Mouse (Mus musculus): Measurements from ENCODE around the gene Snw1. TPM values are rescaled to one million over a fixed set of nuclear protein-coding genes. Genes with fewer than 3 reads are reported as not detected.

Snw1 gene
- total and polyA plus RNA-seq, 2 experiments from 2014 or later = 36.0 to 87.9 TPM

GRCm38 (mm10) chr12:87418921-87419320 lies 53.2 kb downstream of the Snw1 start:
- no peak for TF ChIP-seq CTCF (IDR thresholded peaks at IDR 0.05)
- H3K27me3 ChIP-seq (ENCODE audit: insufficient read depth, low read length) = no peaks in the 10 kb centered on the region
- no peak overlapping the region for H3K9ac ChIP-seq (replicated peaks; ENCODE audit: low read length, poor library complexity, severe bottlenecking)
- H3K4me1 ChIP-seq (ENCODE audit: insufficient read depth, low read length) = peaks cover 6% of the 10 kb centered on the region; the same call in 1 of the 2 replicates
- DNase-seq (ENCODE audit: low spot score) = peak; percentile 92
- no peak overlapping the region for H3K4me2 ChIP-seq (ENCODE audit: low read depth, low read length, poor library complexity, severe bottlenecking)
- H3K4me3 ChIP-seq (ENCODE audit: low read depth, low read length) = no peak overlapping the region
- H3K9me3 ChIP-seq (ENCODE audit: low read length) = no peaks in the 10 kb centered on the region
- no peaks in the 10 kb centered on the region for H3K36me3 ChIP-seq (ENCODE audit: insufficient read depth, low read length)
- peak; percentile 83 for ATAC-seq (ENCODE audit: low FRiP score)
- H3K27ac ChIP-seq (ENCODE audit: low read depth, low read length) = peak overlapping the region; percentile 69
- WGBS = 35% methylated on average over 5 of the region's 5 CpGs

GRCm38 (mm10) chr12:87416690-87417089 lies 55.4 kb downstream of the Snw1 start:
- H3K9ac ChIP-seq (replicated peaks; ENCODE audit: low read length, poor library complexity, severe bottlenecking) = no peak overlapping the region
- no peak overlapping the region for H3K27ac ChIP-seq (ENCODE audit: low read depth, low read length)
- no peak overlapping the region for H3K4me3 ChIP-seq (ENCODE audit: low read depth, low read length)
- H3K27me3 ChIP-seq (ENCODE audit: insufficient read depth, low read length) = no peaks in the 10 kb centered on the region
- DNase-seq (ENCODE audit: low spot score) (peak; percentile 63), ATAC-seq (ENCODE audit: low FRiP score) (no peak)
- peak; percentile 78 for TF ChIP-seq CTCF (IDR thresholded peaks at IDR 0.05)
- no peaks in the 10 kb centered on the region for H3K36me3 ChIP-seq (ENCODE audit: insufficient read depth, low read length)
- H3K4me1 ChIP-seq (ENCODE audit: insufficient read depth, low read length) = peaks cover 6% of the 10 kb centered on the region; the same call in 1 of the 2 replicates
- 35% methylated on average over 7 of the region's 7 CpGs for WGBS
- no peak overlapping the region for H3K4me2 ChIP-seq (ENCODE audit: low read depth, low read length, poor library complexity, severe bottlenecking)
- H3K9me3 ChIP-seq (ENCODE audit: low read length) = no peaks in the 10 kb centered on the region

- H3K27me3 ChIP-seq (ENCODE audit: insufficient read depth, low read length) = no peaks in the 10 kb centered on the region
- WGBS = 75% methylated on average over 4 of the region's 4 CpGs
- no peak for DNase-seq (ENCODE audit: low spot score)
- H3K9ac ChIP-seq (replicated peaks; ENCODE audit: low read length, poor library complexity, severe bottlenecking) = no peak overlapping the region
- H3K4me1 ChIP-seq (ENCODE audit: insufficient read depth, low read length) = peaks cover 6% of the 10 kb centered on the region; the same call in 1 of the 2 replicates
- no peak overlapping the region for H3K4me3 ChIP-seq (ENCODE audit: low read depth, low read length)
- no peak overlapping the region for H3K27ac ChIP-seq (ENCODE audit: low read depth, low read length)
- H3K4me2 ChIP-seq (ENCODE audit: low read depth, low read length, poor library complexity, severe bottlenecking) = no peak overlapping the region
- no peaks in the 10 kb centered on the region for H3K36me3 ChIP-seq (ENCODE audit: insufficient read depth, low read length)
- no peak for ATAC-seq (ENCODE audit: low FRiP score)
- TF ChIP-seq CTCF (IDR thresholded peaks at IDR 0.05) = no peak
- no peaks in the 10 kb centered on the region for H3K9me3 ChIP-seq (ENCODE audit: low read length)
Measured at GRCm38 (mm10) chr12:87415358-87415757, 56.7 kb downstream of the Snw1 start.

- 22% methylated on average over 4 of the region's 4 CpGs for WGBS
- H3K27me3 ChIP-seq (ENCODE audit: insufficient read depth, low read length) = no peaks in the 10 kb centered on the region
- no peak overlapping the region for H3K27ac ChIP-seq (ENCODE audit: low read depth, low read length)
- H3K9ac ChIP-seq (replicated peaks; ENCODE audit: low read length, poor library complexity, severe bottlenecking) = no peak overlapping the region
- ATAC-seq (ENCODE audit: low FRiP score) (peak; percentile 62), DNase-seq (ENCODE audit: low spot score) (peak; percentile 70)
- no peak overlapping the region for H3K4me2 ChIP-seq (ENCODE audit: low read depth, low read length, poor library complexity, severe bottlenecking)
- H3K4me1 ChIP-seq (ENCODE audit: insufficient read depth, low read length) = no peaks in the 10 kb centered on the region
- H3K36me3 ChIP-seq (ENCODE audit: insufficient read depth, low read length) = no peaks in the 10 kb centered on the region
- peak; percentile 95 for TF ChIP-seq CTCF (IDR thresholded peaks at IDR 0.05)
- no peak overlapping the region for H3K4me3 ChIP-seq (ENCODE audit: low read depth, low read length)
- H3K9me3 ChIP-seq (ENCODE audit: low read length) = no peaks in the 10 kb centered on the region
Measured at GRCm38 (mm10) chr12:87413179-87413790, 58.8 kb downstream of the Snw1 start.

DNA sequence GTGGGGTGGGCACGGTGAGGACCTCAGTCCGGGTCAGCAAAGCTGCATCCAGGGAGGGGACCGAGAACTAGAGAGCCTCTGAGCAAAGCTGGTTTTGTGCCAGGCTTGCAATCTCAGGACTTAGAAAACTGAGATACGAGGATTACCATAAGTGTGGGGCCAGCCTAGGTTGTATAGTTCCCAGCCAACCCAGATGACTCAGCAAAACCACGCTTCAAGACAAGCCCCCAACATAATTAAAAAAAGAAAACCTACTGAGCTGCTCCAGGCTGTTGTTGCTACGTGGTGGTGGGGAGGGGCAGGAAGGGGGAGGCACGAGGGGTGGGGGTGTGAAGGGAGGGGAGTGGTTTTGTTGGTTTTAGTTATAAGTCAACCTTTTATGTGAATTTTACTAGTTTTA lies 61.1 kb downstream of the Snw1 start:
- Histone ChIP-seq H3K27me3 (ENCODE audit: insufficient read depth, low read length) (no peaks in the 10 kb centered on the region), H3K36me3 (ENCODE audit: insufficient read depth, low read length) (no peaks in the 10 kb centered on the region), H3K4me3 (ENCODE audit: low read depth, low read length) (no peak overlapping the region), H3K9ac (replicated peaks; ENCODE audit: low read length, poor library complexity, severe bottlenecking) (no peak overlapping the region), H3K27ac (ENCODE audit: low read depth, low read length) (no peak overlapping the region), H3K4me1 (ENCODE audit: insufficient read depth, low read length) (no peaks in the 10 kb centered on the region), H3K4me2 (ENCODE audit: low read depth, low read length, poor library complexity, severe bottlenecking) (no peak overlapping the region), H3K9me3 (ENCODE audit: low read length) (no peaks in the 10 kb centered on the region)
- DNase-seq (ENCODE audit: low spot score) (no peak), ATAC-seq (ENCODE audit: low FRiP score) (no peak)
- no peak for TF ChIP-seq CTCF (IDR thresholded peaks at IDR 0.05)
- WGBS = 57% methylated on average over 7 of the region's 7 CpGs

DNA sequence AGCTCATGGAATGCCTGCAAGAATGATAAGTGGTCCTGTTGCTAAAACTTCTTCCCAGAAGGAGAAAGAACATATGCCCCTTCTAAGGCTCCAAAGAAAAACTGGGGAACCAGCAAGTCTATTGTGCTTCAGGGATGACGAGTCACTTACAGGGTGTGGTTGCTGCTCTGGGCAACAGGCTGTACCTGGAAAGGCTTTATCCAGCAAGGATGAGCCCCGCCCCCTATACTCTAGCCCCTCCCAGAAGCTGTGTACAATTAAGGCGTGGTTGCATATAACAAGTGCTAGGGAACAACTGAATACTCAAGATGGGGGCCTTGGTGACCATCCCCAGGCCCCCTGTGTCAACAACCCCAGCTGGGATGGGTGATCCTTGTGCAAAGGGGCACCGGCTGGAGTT lies 63.0 kb downstream of the Snw1 start:
- Histone ChIP-seq H3K4me3 (ENCODE audit: low read depth, low read length) (no peak overlapping the region), H3K36me3 (ENCODE audit: insufficient read depth, low read length) (no peaks in the 10 kb centered on the region), H3K4me1 (ENCODE audit: insufficient read depth, low read length) (no peaks in the 10 kb centered on the region), H3K9me3 (ENCODE audit: low read length) (no peaks in the 10 kb centered on the region), H3K27me3 (ENCODE audit: insufficient read depth, low read length) (no peaks in the 10 kb centered on the region), H3K27ac (ENCODE audit: low read depth, low read length) (no peak overlapping the region), H3K4me2 (ENCODE audit: low read depth, low read length, poor library complexity, severe bottlenecking) (no peak overlapping the region), H3K9ac (replicated peaks; ENCODE audit: low read length, poor library complexity, severe bottlenecking) (no peak overlapping the region)
- ATAC-seq (ENCODE audit: low FRiP score) (no peak), DNase-seq (ENCODE audit: low spot score) (no peak)
- 88% methylated on average over 4 of the region's 4 CpGs for WGBS
- TF ChIP-seq CTCF (IDR thresholded peaks at IDR 0.05) = no peak
